Mouse (Mus musculus) embryo, embryonic 9.5 days (tissue): Measurements from ENCODE around the gene Cdkn1a.
"Not testable (repeated sequence)": the region's sequence is repeated elsewhere in the genome, so short reads cannot be mapped to it uniquely, and the experiment has no call there.

Experiments used
- DNase-seq: peaks from one replicate; pipeline ENCODE4 v3.0.0-alpha.2; 2017; ENCODE audit errors: extremely low spot score

Gene Cdkn1a

DNA sequence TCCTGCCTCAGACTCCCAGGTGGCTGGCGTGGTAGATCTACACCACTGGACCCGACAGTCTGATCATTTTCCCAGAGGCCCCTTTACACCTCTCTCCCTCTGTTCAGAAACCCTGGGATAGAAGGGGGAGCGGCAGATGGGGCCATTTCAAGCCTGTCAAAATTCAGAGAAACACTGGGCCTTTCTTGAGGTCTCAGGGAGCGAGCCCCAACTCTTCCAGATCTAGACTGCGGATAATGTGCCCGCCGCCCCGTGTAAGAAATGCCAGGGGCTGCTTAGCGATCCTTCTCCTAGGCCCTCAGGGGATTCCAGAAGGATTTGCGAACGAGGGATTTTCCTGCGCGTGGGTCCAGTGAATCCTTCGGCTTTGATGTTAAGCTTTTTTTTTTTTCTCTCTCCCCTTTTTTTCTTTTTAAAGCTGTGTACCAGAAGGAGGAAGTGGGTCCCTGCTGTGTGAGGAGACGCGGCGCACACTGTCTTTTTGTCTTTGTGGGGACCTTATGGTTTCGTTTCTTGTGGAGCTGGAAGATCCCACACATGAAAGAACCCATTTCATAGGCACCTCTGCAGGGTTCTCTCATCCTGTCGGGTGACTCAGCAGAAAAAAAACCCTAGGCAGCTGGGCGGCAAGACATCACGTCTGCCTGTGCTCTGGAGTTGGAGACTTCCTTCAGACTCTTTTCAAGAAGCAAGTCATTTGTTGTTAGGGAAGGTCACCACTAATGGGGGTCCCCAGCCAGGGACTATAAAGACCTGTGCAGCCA, 9.0 kb upstream of the Cdkn1a start:
- no peak for DNase-seq

DNA sequence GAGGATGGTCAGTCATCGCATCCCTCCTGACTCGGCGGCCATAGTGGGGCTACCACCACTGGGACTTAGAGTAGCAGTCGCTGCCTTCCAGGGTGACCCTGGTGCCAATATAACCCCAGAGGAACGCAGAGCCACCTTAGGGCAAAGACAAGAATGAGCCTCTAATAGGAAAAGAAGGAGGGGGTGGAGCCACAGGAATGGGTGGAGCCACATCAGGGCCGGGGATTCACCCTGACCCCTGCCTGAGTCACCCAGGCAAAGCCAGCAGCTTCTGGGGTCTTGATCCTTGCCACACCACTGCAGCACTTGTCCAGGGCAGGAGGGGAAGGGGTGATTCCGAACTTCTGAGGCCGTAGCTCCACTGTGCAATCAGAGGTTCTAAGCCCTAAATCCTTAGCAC, 7.2 kb upstream of the Cdkn1a start:
- DNase-seq: no peak

DNA sequence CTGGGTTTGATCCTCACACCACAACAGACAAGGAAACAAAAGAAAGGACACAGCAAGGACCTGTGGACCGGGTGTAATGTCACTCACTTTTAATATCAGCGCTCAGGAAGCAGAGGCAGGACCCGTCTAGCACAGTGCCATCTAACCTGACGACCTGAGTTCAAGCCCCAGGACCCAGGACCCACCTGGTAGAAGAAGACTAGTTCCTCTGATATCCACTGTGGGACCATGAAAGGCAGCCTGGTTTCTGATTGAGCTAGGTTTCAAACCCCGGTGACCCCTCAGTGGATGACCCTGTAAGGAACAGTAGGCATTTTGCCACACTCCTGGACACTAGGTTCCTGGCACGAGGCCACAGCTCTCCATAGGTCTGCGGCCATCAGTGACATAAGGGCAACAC, 6.1 kb upstream of the Cdkn1a start:
- no peak for DNase-seq

DNA sequence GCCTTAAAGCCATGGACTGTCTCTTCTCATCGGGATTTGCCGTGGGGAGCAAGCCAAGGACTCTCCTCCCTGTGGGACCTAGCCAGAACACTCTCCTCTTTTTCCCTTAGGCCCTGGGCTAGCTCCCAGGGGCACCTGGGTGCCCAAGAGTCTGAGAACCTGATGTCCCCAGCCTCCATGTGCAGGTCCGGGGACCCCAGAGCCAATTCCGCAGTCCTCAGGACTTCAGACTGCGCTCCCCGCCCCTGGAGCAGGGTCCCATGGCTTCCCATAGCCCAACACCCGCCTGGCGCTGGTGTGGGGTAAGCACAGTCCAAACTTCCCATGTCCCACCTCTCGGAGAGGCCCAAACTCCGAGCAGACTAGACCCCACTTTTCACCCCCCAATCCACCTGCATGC, 5.5 kb upstream of the Cdkn1a start:
- DNase-seq: no peak

DNA sequence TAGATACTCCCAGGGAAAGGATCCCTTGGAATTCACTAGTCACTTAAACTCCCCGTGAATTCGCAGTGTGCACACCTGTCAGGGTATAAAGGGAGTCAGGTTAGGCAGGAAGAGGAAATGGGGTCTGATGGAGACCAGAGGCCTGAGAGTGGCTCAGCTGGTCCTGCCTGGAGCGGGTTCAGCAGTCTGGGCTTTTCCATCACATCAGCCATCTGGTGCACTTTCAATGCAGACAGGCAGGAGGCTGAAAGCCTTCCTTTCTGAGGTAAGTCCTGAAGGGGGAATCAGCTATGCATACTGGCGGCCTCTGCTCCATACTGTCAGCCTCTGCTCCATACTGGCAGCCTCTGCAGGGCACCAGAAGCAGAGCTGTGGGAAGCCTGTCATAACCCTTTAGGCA, 3.9 kb upstream of the Cdkn1a start:
- no peak for DNase-seq

DNA sequence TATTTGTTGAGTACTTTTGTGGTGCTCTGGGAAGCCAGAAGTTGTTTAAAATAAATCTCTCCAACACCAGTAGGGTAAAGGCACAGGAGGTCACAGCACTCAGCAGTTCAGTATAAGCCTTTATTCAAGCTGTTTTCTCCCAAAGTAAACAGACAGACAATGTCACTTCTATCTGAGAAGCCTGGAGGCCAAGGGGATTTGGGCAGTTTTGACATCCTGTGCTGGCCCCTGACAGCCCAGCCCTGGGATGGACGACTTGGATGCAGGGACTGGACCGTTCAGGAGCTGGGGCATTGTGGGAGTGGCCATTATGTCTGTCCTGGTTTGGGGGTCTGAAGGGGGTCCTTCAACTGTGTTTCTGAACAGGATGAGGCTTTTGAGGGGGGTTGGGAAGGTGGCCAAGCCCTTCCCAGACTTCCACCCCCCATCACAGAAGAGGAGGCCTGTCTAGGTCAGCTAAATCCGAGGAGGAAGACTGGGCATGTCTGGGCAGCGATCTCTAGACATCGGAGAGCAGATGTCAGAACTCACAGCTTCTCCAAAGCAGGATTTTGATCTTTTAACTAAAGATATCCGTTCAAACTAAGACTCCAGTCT, 670 bp downstream of the Cdkn1a start:
- DNase-seq: no peak

DNA sequence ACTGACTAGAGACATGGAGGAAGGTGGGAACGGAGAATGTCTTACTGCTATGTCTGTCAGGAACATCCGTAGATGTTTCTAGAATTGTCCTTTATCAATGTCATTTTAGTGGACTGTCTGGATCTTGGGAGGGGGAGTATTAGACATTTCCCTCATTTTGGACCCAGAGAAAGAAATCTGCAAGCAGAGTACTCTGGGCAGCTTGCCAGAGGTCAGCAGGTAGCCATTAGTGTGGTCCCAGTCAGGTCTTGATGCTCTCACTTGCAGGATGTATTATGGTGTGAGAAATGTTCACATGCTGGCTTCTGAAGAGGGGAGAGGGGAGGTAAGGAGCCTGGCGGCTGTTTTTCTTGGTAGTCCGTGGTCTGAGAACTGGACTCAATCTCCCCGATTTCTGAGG, 1.7 kb downstream of the Cdkn1a start:
- no peak for DNase-seq

DNA sequence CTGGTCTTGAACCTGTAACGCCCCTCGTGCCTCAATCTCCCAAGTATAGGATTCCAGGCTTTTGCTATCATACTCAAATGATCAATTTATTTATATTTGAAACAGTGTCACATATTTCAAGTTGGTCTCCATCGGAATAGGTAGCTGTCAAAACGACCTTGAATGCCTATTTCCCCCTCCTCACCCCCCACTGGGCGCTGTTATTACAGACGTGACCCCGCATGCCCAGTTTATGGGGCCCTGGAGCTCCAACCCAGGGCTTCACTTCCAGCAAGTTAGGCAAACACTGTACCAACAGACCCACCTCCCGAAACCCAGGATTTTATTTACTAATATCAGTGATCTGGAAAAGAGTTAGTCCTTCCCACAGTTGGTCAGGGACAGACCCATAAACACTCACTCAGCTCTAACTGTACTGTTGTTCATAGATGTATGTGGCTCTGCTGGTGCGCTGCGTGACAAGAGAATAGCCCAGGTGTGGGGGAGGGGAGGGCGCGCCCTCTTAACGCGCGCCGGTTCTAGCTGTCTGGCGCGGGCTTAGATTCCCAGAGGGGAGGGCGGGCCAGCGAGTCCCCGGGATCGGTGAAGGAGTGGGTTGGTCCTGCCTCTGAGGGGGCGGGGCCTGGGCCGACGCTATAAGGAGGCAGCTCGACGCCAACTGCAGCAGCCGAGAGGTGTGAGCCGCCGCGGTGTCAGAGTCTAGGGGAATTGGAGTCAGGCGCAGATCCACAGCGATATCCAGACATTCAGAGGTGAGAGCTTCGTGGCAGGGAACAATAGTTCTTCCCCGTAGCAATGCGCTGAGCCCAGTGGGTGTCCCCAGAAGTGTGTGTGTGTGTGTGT, 2.6 kb downstream of the Cdkn1a start:
- DNase-seq: peak; percentile 84

DNA sequence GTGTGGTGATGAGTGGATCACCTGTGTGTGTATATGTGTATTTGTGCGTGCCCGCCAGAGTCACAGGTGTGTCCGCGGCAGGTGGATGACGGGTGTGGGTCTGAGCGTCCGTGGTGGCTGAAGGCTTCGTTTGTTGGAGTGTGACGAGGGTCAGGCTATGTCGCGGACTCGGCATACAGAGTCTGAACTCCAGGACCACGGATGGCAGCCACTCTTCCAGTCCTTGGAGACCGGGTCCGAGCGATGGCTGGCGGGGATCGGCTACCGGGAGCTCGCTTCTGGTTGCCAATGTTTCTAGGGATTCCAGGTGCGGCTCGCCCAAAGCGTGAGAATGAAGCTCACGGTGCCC, 3.2 kb downstream of the Cdkn1a start:
- no peak for DNase-seq

DNA sequence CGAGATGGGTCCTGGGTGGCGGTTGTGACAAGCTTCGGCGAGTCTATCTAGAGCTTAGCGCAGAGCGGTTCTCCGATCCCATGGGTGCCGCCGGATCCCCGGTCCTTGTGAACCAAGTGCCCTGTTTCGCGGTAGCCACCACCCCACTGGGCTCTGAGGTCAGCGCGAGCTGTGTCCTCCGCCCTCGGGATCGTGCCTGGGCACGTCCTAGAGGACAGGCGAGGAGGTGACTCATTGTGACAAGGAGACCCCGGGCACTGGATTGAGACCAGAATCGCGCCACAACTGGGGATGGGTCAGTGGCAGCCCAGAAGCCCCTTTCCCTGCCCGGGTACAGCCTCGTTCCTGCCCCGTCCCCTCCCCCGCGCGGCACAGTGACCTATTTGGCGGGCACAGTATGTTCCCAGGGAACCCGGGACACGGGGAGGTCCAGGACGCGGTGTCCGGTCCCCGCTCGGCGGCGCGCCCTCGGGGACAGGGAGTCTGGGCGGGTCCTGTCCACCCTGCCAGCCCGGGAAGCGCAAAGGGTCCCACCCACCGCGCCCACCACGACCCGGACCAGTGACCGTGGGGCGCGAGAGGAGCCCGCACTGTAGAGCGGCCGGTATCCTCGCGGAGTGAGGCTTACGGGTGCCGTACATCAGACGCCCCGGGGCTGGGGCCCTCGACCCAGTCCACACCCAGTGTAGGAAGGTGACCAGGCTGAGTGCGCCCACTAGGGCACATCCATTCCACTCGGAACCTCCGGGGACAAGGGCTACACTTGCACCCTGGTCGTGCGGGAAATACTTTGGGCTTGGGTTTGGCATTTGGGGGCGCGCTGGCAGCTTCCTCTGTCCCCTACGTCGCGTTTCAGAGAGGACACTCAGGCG, 3.8 kb downstream of the Cdkn1a start:
- DNase-seq: peak; percentile 51

DNA sequence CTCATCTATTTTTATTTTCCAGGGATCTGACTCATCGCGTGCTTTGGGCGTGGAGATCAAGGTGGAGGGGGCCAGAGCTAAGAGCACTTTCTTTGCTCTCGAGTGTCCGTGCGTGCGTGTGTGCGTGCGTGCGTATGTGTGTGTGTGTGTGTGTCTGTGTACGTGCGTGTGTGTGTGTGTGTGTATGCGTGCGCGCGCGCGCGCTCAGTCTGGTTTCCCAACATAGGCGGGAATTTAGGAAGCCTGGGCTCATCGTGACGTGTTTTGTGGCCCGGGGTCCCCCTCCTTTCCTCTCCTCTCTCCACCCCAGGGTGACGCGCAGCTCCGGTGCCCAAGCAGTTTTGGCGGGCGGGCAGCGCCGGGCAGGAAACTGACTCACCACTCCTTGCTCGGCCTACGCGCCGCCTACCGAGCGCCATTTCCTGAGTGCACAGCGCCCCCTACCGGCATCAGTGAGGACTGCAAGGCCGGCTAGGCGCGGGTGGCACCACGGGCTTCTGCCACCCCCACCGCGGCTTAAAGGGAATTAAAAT, 4.5 kb downstream of the Cdkn1a start:
- DNase-seq: peak; percentile 92

DNA sequence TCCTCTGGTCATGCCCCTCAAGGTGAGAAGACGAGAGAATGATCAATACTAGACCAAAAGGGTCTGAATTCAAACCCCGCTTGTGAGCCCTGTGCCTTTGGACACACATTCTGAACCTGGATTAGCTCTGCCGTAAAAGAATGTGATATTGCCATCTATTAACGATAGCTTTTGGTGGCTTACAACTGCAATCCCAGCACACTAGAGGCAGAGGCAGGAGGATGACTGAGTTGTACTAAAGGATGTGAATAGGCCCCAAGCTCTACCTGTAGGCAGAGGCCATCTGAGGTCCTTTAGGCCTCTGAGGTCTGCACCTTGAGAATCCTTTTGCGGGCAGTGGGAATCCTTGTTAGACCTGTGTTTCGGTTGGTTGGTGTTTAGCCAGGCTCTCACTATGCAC, 5.5 kb downstream of the Cdkn1a start:
- no peak for DNase-seq

DNA sequence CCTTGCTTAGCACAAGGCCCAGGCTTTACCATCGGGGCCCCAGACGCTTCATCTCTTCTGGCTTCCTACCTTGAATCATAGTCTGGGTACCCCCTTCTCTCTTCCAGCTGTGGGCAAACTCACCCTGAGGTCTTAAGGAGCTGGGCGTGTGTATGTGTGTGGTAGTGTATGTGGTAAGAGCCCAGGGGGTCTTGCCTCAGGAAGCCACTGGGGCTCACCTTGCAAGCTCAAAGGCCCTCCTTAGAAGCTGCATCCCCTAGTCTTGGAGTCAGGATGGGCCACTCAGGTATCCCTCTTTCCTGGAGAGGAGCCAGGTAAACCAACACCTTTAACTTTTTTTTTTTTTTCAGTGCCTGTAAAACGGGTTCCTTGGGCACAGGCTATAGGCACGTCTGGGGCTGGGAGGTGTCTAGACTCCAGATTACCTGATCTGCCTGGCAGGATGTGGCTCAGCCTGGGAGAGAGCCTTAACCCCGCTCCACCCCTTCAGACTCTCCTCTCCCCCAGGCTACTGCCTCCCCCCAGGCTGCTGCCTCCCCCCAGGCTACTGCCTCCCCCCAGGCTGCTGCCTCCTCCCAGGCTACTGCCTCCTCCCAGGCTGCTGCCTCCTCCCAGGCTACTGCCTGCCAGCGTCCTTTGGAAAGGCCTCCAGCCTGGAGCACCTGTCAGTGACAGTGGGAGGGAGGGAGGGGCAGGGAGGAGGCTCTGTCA, 6.2 kb downstream of the Cdkn1a start:
- no peak for DNase-seq

DNA sequence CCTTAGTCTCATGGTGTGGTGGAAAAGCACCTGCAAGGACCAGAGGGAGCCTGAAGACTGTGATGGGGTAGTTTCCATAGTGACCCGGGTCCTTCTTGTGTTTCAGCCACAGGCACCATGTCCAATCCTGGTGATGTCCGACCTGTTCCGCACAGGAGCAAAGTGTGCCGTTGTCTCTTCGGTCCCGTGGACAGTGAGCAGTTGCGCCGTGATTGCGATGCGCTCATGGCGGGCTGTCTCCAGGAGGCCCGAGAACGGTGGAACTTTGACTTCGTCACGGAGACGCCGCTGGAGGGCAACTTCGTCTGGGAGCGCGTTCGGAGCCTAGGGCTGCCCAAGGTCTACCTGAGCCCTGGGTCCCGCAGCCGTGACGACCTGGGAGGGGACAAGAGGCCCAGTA, 7.5 kb downstream of the Cdkn1a start:
- no peak for DNase-seq

DNA sequence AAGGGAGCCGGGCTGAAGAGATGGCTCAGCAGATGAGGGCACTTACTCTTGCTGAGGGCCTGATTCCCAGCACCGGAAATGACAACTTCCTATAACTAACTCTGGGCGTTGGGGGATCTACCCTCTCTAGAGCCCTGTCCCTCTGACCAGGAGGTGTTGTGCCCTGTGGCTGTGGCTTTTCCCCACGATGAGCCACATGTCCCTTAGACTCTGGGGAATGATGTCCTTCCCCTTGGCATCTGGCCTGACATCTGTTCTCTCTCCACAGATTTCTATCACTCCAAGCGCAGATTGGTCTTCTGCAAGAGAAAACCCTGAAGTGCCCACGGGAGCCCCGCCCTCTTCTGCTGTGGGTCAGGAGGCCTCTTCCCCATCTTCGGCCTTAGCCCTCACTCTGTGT, 8.3 kb downstream of the Cdkn1a start:
- no peak for DNase-seq

DNA sequence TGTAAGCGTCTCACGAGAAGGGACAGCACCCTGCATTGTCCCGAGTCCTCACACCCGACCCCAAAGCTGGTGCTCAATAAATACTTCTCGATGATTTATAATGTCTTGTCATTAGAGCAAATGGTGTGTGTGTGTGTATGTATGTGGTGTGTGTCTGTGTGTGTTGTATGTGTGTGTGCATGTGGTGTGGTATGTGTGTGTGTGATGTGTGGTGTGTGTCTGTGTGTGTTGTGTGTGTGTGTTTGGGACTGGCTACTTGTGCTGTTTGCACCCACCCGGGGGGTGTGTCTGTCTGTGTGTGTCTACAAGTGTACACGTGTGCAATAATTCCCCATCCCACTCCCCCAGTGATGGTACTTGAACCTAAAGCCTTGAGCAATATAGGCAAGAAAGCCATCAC, 9.9 kb downstream of the Cdkn1a start:
- DNase-seq: no peak

DNA sequence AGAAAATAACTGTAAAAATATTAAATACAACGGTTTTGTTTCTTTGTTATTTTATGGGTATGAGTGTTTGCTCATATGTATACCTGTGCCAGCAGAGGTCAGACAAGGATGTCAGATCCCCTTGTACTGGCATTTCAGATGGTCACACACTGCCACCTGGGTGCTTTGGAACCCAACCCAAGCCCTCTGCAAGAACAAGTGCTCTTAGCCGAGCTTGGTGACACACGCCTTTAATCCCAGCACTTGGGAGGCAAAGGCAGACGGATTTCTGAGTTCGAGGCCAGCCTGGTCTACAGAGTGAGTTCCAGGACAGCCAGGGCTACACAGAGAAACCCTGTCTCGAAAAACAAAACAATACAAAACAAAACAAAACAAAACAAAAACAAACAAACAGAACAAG, 19.6 kb downstream of the Cdkn1a start:
- DNase-seq: not testable (repeated sequence)

DNA sequence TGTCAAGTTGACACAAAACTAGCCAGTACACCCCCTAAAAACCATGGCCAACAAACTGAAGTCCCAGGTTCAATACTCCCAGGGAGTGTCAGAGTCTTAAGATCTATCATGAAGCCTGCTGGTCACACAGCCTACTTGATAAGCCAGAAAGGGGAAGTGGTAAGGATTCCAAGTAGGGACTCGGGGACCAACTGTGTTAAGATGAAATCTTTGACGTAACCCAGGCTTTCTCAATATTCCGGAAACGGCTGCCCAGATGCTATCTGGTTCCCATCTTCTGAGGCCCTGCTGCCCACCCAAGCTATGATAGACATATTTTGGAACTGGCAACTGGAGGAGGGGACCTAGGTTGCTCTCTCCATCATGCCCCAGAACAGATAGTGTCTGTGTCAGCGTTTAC, 20.6 kb downstream of the Cdkn1a start:
- DNase-seq: no peak

DNA sequence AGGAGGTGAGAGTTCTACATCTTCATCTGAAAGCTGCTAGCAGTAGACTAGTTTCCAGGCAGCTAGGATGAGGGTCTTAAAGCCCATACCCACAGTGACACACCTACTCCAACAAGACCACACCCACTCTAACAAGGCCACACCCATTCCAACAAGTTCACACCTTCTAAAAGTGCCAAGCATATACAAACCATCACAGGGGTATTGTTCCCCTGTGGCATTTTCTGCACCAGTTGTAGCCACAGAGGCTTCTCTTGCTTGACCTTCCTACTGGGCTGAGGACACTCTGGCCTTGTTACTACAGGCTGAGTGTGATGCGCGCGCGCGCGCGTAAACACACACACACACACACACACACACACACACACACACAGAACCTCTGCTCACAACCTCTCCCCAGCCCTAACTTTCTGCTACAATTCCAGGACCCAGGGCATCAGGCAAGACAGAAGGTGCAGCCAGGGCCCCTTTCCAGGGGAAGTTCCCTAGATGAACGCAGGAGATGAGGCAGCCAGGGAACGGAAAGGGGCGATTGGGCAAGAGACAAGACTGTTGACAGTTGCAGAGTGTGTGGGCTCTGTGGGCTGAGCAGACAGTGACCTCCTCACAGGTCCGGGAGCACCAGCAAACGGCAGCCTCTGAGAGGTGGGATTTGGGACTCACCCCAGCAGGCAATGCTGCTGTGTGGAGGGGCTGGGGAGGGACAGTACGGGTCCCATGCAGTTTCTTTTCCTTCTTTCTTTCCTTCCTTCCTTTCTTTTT, 23.0 kb downstream of the Cdkn1a start, which contains the start of gene Rab44:
Gene Rab44 (plus strand): TSS at position 555 of the 762 bp plus-strand sequence.
- DNase-seq: no peak

DNA sequence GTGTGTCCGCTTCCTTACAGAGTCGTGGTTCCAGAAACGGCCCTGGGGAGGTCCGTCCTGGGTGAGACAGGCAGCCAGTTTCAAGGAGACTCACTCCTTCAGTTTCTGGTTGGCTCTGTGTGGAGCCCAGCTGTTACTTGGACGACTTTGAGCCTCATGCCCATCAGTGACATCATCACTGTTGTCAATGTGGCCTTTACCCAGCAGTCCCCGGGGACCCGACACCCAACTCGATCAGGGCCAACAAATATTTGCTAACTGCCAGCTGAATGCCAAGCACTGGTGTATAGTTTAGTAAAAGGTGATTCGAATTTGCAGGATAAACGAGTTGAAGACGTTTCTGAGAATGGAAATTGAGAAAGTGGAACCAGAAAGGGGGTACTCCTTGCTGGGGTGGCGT, 25.2 kb downstream of the Cdkn1a start:
- no peak for DNase-seq
